Mouse (Mus musculus) midbrain, embryonic 13.5 days (tissue): ENCODE measurements at regions not wholly inside any gene's neighbourhood (a gene's known extent, or its start where the extent isn't known, plus 50 kb on each side); places are given as distances from the start of the nearest gene placed in this dataset.
A peak's percentile ranks its signal among the peaks of the same experiment; 100 is the strongest.

ENCODE experiments used
- ATAC-seq: fragments of 200-750 bp; cut with Nextera tagmentation; 2 replicates; pipeline ENCODE4 v1.8.0; 2017; ENCODE audit warnings: mild to moderate bottlenecking, moderate TSS enrichment, moderate library complexity
- H3K27ac ChIP-seq: fragments of 300-500 bp; sonication (generic); 2 replicates; pipeline ENCODE4 v1.5.1; 2015; ENCODE audit warnings: inconsistent platforms, mild to moderate bottlenecking, moderate library complexity
- H3K27me3 ChIP-seq: fragments of 300-500 bp; sonication (generic); 2 replicates; pipeline ENCODE4 v1.6.1; 2015; ENCODE audit warnings: mild to moderate bottlenecking, inconsistent platforms
- H3K36me3 ChIP-seq: fragments of 300-500 bp; sonication (generic); 2 replicates; pipeline ENCODE4 v1.6.1; 2015; ENCODE audit warnings: mild to moderate bottlenecking, inconsistent platforms
- H3K4me1 ChIP-seq: fragments of 300-500 bp; sonication (generic); replicated peaks from 2 replicates; pipeline ENCODE4 v1.6.1; 2015; ENCODE audit warnings: inconsistent platforms
- H3K4me2 ChIP-seq: fragments of 300-500 bp; sonication (generic); replicated peaks from 2 replicates; pipeline ENCODE4 v1.6.1; 2015; ENCODE audit warnings: moderate library complexity, mild to moderate bottlenecking, inconsistent platforms
- H3K4me3 ChIP-seq: fragments of 300-500 bp; sonication (generic); replicated peaks from 2 replicates; pipeline ENCODE4 v1.5.1; 2015; ENCODE audit warnings: mild to moderate bottlenecking, inconsistent platforms
- H3K9ac ChIP-seq: fragments of 300-500 bp; sonication (generic); replicated peaks from 2 replicates; pipeline ENCODE4 v1.6.1; 2015; ENCODE audit warnings: mild to moderate bottlenecking, inconsistent platforms
- H3K9me3 ChIP-seq: fragments of 300-500 bp; sonication (generic); 2 replicates; pipeline ENCODE4 v1.6.1; 2016; ENCODE audit warnings: mild to moderate bottlenecking, inconsistent platforms

GRCm38 (mm10) chr1:113823493-113823892 is 1861.1 kb upstream of the Cntnap5a start:
- H3K4me3 ChIP-seq: no peak overlapping the region
- no peaks in the 10 kb centered on the region for H3K9me3 ChIP-seq
- H3K36me3 ChIP-seq: no peaks in the 10 kb centered on the region
- H3K27ac ChIP-seq: no peak overlapping the region
- no peaks in the 10 kb centered on the region for H3K27me3 ChIP-seq
- H3K4me2 ChIP-seq: no peak overlapping the region
- peak; percentile 83 for ATAC-seq
- no peak overlapping the region for H3K9ac ChIP-seq
- no peaks in the 10 kb centered on the region for H3K4me1 ChIP-seq

GRCm38 (mm10) chr1:113852481-113852880 is 1832.1 kb upstream of the Cntnap5a start:
- Histone ChIP-seq H3K27ac (no peak overlapping the region), H3K4me1 (no peaks in the 10 kb centered on the region), H3K4me2 (no peak overlapping the region), H3K9ac (no peak overlapping the region), H3K36me3 (no peaks in the 10 kb centered on the region), H3K9me3 (no peaks in the 10 kb centered on the region), H3K4me3 (no peak overlapping the region), H3K27me3 (no peaks in the 10 kb centered on the region)
- ATAC-seq: no peak
